Mouse (Mus musculus) E14TG2a.4 (cell line): Measurements from ENCODE around the gene Cog3.

Experiments
- CTCF ChIP-seq: conservative IDR thresholded peaks from 2 replicates; pipeline ENCODE4 v1.5.1; 2014; ENCODE audit warnings: low read length
- NANOG ChIP-seq: IDR thresholded peaks from 2 replicates; pipeline ENCODE4 v1.6.1; 2014; ENCODE audit warnings: borderline replicate concordance, low read length, mixed read lengths
- POU5F1 ChIP-seq: IDR thresholded peaks from 2 replicates; pipeline ENCODE4 v1.6.1; 2014; ENCODE audit warnings: low read length, borderline replicate concordance

DNA sequence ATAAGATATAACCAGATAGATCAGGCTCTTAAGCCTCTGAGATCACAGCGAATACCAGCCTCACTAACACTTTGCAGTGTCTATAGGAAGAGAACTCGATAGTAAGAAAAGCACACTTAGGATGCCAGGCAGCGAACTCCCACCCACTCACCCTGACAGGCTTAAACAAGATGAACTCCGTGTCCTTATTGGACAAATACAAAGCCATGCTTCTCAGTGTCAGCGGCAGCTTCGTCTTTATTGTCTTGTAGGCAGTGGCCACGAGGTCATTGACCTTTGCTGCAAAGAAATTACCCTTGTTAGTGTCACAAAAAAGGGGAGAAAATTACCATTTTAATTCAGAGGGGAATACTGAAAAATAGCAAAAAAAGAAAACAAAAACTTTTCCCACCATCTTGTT lies 46.5 kb downstream of the Cog3 start:
- TF ChIP-seq CTCF (no peak), NANOG (no peak), POU5F1 (no peak)
